Mouse (Mus musculus) embryo, embryonic 11 days (tissue): ENCODE measurements at regions not wholly inside any gene's neighbourhood (a gene's known extent, or its start where the extent isn't known, plus 50 kb on each side); places are given as distances from the start of the nearest gene placed in this dataset.

Source experiments
- DNase-seq: peaks from one replicate; pipeline ENCODE4 v3.0.0-alpha.2; 2015

DNA sequence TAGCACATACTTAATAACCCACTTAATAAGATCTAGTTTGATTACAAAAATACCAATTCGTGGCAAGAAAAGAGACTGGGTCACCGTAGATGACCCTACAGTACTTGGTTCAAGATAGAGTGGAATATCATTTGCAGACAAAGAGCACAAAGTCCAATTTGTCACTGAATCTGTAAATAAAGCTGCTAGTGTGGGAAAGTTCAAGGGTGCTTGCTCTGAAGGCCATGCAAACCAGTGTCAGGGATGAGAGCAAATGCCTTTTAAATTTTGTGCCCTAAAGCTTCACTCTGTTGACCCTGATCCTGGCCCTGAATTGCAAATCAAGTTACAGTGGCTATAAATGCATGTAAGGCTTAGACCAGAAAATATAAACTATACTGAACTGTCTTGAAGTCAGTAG is 113.1 kb downstream of the Cd55b start:
- DNase-seq: no peak

DNA sequence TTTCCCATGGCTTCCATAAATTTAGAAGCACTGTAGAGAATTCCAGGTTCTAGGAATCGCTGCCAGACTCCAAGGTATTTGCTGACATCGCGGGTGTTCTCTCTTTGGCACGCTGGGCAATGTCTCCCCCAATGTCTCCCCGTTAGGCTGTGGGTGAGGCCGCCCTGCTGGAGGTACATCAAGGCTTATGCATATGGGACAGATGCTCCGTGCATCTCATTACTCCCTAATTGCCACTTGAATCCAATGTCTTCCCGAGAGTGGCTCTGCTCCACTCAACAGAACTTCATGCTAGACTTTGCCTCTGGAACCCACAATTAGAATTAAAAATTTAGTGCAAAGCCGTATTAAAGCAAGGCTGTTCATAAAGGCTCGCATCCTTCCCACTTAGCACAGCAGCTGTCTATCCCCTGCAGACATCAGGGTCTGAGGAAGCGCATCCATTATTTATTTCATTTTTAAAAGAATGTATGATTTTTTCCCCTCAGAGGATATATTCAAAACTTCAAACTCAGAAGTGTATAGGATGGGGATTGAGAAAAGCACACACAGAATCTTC is 120.9 kb downstream of the Cd55b start:
- no peak for DNase-seq

DNA sequence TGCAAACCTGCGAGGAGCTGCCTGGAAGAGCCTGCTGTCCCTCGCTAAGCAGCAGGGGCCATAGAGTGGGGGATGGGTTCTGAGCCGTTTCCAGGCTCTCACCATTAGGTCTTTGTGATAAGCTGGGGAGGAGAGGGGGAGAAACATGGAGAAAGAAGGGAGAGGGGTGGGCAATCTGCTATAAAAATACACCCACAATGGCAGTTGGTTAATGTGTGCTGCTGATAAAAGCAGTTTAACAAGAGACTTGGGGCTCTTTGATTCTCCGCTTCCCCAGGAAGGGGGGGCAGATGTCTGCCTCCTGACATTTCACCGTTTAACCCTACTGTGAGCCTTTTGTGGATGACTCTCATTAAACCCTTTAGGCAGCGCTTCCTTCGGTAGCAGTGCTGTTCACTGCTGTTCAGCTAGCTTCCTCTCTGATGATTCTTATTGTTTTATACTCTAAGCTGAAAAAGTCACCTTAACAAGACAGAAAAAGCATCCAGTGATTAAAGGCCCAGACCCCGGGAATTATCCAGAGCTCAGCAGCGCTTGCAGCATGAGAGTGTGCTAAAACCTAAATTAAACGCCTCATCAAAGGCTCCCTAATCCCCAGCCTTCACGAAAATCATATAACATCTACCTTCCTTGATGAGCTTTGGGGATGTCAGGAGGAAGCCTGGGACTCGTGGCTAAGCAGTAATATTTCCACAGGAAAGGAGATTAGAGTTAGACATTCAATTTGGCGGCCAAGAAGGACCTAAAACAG is 122.6 kb downstream of the Cd55b start:
- DNase-seq: peak; percentile 87

DNA sequence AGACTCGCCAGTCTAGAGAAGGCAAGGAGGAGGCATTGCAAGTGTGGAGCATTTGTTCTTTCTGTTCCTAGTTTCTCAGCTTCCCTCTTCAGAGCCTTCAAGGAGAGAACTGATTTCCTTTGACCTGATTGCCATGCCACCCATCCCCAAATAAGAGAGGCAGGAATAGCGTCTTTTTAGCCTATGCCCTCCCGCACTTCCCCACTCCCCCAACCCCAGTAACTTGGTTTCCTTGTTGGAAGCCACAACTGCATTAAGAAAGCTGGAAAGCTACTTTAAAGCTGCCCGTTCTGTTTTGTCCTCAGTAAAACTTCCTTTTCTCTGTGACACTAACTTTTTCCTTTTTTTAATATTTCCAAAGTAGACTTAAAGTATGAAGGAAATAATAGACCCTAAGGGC is 123.2 kb downstream of the Cd55b start:
- peak; percentile 32 for DNase-seq

DNA sequence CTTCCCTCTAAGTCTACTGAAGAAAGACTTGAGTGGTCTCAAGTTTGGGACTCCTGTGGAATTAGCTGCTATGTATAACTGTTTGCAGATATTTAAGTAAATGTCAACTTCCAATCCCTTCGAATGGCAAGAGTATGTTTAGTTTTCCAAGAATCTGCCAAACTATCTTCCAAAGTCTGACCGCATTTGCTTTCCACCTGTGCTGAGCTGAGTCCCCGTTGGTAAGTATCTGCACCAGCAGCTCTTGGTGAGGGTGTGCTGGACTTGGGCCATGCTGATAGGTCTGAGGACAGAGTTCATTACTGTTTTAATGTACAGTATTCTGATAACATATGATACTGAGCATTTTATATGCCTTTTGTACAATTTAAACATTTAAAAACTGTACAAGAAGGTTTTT is 123.7 kb downstream of the Cd55b start:
- no peak for DNase-seq

DNA sequence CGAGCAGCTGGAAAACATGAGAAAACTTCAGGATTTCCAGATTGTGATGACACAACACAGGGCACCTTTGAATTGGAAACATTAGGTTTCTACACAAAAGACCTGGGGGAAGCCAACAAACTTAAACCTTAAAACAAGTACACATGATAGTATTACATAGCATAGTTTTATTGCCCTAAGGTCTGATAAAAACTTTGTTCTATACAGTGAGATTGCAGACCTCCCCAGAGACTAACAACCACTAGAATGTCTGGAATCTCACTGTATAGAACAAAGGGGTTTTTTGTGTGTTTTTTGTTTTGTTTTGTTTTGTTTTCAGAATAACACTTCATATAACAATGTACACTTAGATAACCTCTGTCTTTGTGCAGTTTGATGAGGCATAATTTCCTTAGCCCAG is 124.2 kb downstream of the Cd55b start:
- no peak for DNase-seq

DNA sequence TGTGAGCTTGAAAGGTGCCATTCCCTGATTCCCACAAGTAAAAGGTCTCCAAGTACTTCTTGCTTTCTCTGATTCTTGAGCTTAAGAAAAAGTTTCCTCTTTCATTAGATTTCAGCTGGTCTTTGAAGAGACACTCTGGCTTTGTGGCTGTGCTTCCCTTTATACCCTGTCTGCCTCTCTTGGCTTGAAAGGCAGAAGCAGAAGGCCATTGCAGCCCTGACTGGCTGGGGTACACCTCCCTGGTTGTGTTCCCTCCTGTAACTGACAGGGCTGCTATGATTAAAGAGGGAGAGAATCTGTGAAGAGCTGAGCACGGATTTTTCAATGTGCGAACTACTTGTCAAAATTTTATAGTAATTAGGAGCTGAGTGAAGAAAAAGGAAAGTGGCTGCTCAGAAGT is 125.3 kb downstream of the Cd55b start:
- no peak for DNase-seq

DNA sequence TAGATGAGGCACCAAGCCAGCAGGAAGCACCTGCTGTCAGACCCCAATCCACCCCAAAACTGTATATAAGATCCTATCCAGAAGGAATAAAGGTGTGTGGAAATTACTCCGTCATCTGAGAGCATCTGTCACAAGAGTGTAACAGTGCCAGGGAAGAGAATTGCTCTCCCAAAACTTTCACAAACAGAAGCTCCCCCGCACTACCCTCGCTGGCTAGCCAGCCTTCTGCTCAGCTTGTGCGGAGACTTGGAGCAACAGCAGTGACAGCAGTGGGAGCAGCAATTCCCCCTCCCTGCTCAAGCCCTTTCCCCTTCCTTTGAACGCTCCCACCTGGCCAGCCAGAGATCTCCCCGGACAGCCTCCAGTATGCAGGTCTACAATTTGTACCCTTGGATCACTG is 136.9 kb downstream of the Cd55b start:
- no peak for DNase-seq

DNA sequence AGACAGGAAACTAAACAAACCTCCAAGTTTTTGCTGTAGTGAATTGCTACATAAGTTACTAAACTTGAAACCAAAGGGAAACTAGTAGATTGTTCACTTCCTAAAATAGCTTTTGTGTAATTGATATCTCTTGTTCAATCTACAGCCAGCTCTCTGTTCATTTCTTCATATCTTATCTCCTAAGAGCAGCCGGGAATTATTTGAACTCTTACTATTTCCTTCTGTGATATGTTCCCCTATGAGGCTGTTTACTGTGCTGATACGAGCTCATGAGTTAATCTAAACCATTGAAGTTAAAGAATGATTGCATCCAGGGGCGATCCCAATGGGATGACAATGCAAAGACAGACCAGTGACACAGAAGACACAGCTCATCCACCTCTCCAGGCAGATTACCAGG is 140.7 kb downstream of the Cd55b start:
- no peak for DNase-seq

DNA sequence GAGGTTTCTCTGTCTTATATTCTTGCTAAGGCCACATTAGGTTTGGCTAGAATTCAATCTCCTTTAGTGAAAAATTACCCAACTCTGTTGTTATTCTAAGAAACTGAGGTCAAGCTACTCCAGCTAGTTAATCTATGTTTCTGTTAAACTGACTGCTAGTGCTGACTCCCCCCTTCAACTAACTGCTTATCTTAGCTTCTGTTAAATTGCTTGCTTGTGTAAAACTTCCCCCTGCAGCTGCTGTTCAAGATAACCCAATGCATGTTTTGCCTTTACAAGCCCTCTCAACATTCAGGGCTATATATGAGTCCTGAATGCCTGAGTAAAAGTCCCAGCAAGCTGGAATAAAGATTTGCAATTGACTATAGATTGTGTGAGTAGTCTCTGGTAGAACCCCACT is 143.6 kb downstream of the Cd55b start:
- DNase-seq: no peak

DNA sequence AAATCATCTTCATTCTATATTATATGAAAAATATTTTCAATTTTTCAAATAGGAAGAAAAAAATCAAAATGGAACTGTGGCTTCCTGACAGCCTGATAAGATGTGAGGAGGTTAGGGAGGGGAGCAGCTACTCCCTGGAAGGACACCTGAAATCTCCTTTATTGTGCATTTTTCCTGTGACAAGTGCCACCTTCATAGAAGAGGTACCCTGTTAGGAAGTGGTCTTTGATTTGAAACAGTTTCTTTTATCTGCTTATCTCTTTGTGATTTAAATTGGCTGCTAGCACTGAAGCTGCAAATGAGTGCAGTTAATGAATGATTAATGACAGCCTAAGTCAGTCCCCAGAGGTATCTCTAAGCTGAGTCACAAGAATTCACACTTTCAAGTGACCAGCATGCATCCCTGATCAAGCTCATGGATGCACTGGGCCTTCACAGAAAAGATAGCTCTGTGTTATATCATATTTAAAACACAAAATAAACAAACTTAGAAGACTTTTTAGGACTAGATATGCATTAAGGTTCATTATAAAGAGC is 144.7 kb downstream of the Cd55b start:
- DNase-seq: no peak

DNA sequence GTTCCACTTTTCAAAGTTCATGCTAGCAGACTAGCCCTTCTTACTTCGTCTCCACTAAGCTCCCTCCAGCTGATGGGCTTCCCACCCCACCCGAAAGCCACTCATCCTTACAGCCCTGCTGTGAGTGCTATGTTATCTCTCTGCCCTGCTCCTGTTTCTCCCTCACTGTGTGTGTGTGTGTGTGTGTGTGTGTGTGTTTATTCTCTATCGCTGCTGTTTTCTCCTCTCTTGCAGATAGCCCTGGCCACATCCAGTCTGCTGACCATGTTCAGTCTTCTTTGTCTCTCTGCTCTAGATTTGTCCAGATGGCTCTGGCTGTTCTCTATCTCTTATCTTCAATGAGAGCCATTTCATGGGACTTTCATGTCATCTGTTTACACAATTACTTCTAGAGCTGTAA is 145.9 kb downstream of the Cd55b start:
- no peak for DNase-seq

DNA sequence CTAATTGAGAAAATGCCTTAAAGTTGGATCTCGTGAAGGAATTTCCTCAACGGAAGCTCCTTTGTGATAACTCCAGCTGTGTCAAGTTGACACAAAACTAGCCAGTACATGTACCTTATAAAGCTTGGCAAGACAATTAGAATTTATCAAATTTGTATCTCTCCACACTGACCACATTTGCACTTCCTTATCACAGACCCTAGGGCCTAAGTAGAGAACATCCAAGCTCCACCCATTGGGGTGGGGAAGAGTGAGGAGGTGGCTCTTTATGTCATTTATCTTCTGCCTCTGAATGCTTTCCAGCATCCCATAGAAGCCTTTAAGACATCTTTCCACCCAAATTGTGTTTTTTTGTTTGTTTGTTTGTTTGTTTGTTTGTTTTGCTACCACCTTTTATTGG is 146.8 kb downstream of the Cd55b start:
- DNase-seq: no peak

DNA sequence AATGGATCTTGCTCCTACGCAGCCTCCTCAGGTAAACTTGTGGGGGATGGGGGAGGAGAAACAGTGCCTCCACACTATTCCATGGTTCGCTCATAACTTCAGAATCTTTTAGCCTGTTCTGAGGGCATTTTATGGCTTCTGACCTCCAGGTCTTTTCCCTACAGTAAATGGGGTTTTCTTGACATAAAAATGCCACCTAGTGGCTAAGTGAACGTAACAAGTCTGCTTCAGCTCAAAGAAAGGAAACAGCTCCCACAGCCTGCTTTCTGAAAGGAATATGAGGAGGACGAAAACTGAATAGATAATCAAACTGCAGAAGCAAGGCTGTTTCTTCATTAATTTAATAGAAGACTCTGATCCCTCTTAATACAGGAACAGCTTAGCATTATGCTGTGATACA is 148.3 kb downstream of the Cd55b start:
- DNase-seq: peak; percentile 63

DNA sequence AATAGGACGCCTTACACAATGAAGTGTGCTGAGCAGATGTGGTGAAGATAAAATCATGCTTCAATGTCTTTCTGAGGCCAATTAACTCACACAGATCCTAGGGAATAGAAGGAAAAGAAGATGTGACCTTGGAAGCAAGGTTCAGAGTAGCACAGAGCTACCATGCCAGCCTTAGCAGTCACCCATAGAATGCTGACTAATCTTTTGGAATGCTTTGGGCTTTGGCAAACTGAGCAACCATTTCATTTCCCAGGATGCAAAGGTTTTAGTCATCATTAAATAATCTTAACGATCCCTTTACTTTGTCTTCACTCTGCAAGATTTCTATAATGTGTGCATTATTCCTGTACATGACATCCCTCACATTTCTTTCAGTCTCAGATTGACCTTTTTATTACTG is 152.4 kb downstream of the Cd55b start:
- no peak for DNase-seq
